Comparison of ENCODE assay signal across 15 mouse cellular contexts in the genomic region with DNA sequence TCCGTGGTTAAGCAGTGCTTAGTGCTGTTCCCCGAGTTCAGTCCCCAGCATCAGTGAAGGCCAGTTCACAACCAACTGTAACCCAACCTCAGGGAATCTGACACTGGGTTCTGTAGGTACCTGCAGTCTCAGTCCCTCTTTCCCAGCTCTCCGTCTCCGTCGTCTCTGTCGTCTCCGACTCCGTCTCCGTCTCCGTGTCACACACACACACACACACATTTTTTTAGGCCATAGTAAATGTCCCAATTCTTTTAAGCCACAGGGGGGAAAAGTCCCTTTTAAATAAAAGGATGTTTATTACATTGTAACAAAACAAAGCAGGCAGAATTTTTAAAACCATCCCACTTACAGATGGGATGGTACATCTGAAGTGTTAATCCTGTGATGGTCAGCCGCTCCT.
DNase-seq lines count a peak whose midpoint lies in the region; ATAC-seq and TF ChIP-seq lines count a peak whose summit lies in the region.
"Had no signal": no experiment of that assay in that cellular context is flagged by ENCODE, and none has a peak within 500 bp of the region (broad histone marks: within the 10 kb centered on the region; RNA-seq: fewer than 3 reads in every experiment).

No protein-coding gene starts in this region.

- peak overlapping the region; percentile 94 for H3K27ac ChIP-seq in hindbrain, embryonic 10.5 days
- H3K27ac ChIP-seq in hindbrain, embryonic 16.5 days (ENCODE audit: low read depth, low read length), result no peak overlapping the region; the same call in 1 of the 2 replicates
- peak overlapping the region; percentile 89 for H3K27ac ChIP-seq in forebrain, embryonic 13.5 days
- H3K27ac ChIP-seq in hindbrain, postnatal 0 days, result peak overlapping the region; percentile 67
- H3K27ac ChIP-seq in neural tube, embryonic 14.5 days (ENCODE audit: low read depth, low read length), result peak overlapping the region; percentile 52; the same call in 1 of the 2 replicates
- H3K27ac ChIP-seq: liver, embryonic 12.5 days; lung, embryonic 15.5 days had no signal

- no peaks in the 10 kb centered on the region for H3K36me3 ChIP-seq in hindbrain, embryonic 10.5 days
- H3K36me3 ChIP-seq in hindbrain, embryonic 16.5 days (ENCODE audit: control insufficient read depth, insufficient read depth, low read length), result no peaks in the 10 kb centered on the region
- no peaks in the 10 kb centered on the region for H3K36me3 ChIP-seq in forebrain, embryonic 13.5 days (ENCODE audit: poor library complexity, severe bottlenecking)
- H3K36me3 ChIP-seq in hindbrain, postnatal 0 days (ENCODE audit: insufficient read depth, low read length), result no peaks in the 10 kb centered on the region
- no peaks in the 10 kb centered on the region for H3K36me3 ChIP-seq in neural tube, embryonic 14.5 days (ENCODE audit: control insufficient read depth, insufficient read depth, low read length)
- H3K36me3 ChIP-seq: liver, embryonic 12.5 days; lung, embryonic 15.5 days; stomach, embryonic 15.5 days had no signal

- H3K4me2 ChIP-seq in hindbrain, embryonic 16.5 days (ENCODE audit: low read length), result no peak overlapping the region
- H3K4me2 ChIP-seq in forebrain, embryonic 13.5 days, result no peak overlapping the region
- H3K4me2 ChIP-seq in hindbrain, postnatal 0 days (ENCODE audit: low read depth, low read length), result no peak overlapping the region
- no peak overlapping the region for H3K4me2 ChIP-seq in neural tube, embryonic 14.5 days (ENCODE audit: low read depth, low read length)
- H3K4me2 ChIP-seq: liver, embryonic 12.5 days; lung, embryonic 15.5 days; stomach, embryonic 15.5 days had no signal

- no peaks in the 10 kb centered on the region for H3K9me3 ChIP-seq in hindbrain, embryonic 10.5 days
- no peaks in the 10 kb centered on the region for H3K9me3 ChIP-seq in hindbrain, embryonic 16.5 days (ENCODE audit: control insufficient read depth, low read length)
- no peaks in the 10 kb centered on the region for H3K9me3 ChIP-seq in forebrain, embryonic 13.5 days (replicated peaks)
- no peaks in the 10 kb centered on the region for H3K9me3 ChIP-seq in hindbrain, postnatal 0 days (ENCODE audit: low read length)
- H3K9me3 ChIP-seq in neural tube, embryonic 14.5 days (ENCODE audit: control insufficient read depth, low read length), result no peaks in the 10 kb centered on the region
- H3K9me3 ChIP-seq: liver, embryonic 12.5 days; lung, embryonic 15.5 days; stomach, embryonic 15.5 days had no signal

- peak overlapping the region; percentile 32; the same call in 1 of the 2 replicates for H3K4me3 ChIP-seq in hindbrain, embryonic 10.5 days
- no peak overlapping the region for H3K4me3 ChIP-seq in hindbrain, embryonic 16.5 days (ENCODE audit: low read length)
- H3K4me3 ChIP-seq in forebrain, embryonic 13.5 days, result no peak overlapping the region
- no peak overlapping the region for H3K4me3 ChIP-seq in hindbrain, postnatal 0 days (ENCODE audit: low read length)
- H3K4me3 ChIP-seq in neural tube, embryonic 14.5 days (ENCODE audit: low read depth, low read length), result no peak overlapping the region
- H3K4me3 ChIP-seq: liver, embryonic 12.5 days; lung, embryonic 15.5 days; stomach, embryonic 15.5 days had no signal

- H3K27me3 ChIP-seq in hindbrain, embryonic 10.5 days (ENCODE audit: insufficient read depth, poor library complexity, severe bottlenecking), result no peaks in the 10 kb centered on the region
- no peaks in the 10 kb centered on the region for H3K27me3 ChIP-seq in hindbrain, embryonic 16.5 days (replicated peaks; ENCODE audit: control insufficient read depth, insufficient read depth, low read length)
- H3K27me3 ChIP-seq in forebrain, embryonic 13.5 days, result 0 out of 2 replicates have a peak, but pooled peaks cover 3% of the 10 kb centered on the region
- H3K27me3 ChIP-seq in hindbrain, postnatal 0 days (ENCODE audit: insufficient read depth, low read length), result no peaks in the 10 kb centered on the region
- H3K27me3 ChIP-seq in neural tube, embryonic 14.5 days (ENCODE audit: control insufficient read depth, insufficient read depth, low read length), result no peaks in the 10 kb centered on the region
- H3K27me3 ChIP-seq: stomach, embryonic 15.5 days had no signal

- peaks cover 76% of the 10 kb centered on the region for H3K4me1 ChIP-seq in hindbrain, embryonic 10.5 days (replicated peaks)
- peaks cover 20% of the 10 kb centered on the region for H3K4me1 ChIP-seq in hindbrain, embryonic 16.5 days (ENCODE audit: control insufficient read depth, insufficient read depth, low read depth, low read length)
- peaks cover 71% of the 10 kb centered on the region for H3K4me1 ChIP-seq in forebrain, embryonic 13.5 days
- peaks cover 7% of the 10 kb centered on the region; the same call in 1 of the 2 replicates for H3K4me1 ChIP-seq in hindbrain, postnatal 0 days (ENCODE audit: insufficient read depth, low read length)
- H3K4me1 ChIP-seq in neural tube, embryonic 14.5 days (ENCODE audit: control insufficient read depth, insufficient read depth, low read length), result peaks cover 6% of the 10 kb centered on the region; the same call in 1 of the 2 replicates
- H3K4me1 ChIP-seq: liver, embryonic 12.5 days had no signal

- TF ChIP-seq CTCF in hindbrain, postnatal 0 days (IDR thresholded peaks at IDR 0.05; ENCODE audit: low read depth), result no peak

- WGBS in hindbrain, embryonic 10.5 days, result 67% methylated on average over 11 of the region's 11 CpGs
- 53% methylated on average over 11 of the region's 11 CpGs for WGBS in hindbrain, embryonic 16.5 days
- 45% methylated on average over 11 of the region's 11 CpGs for whole genome bisulfite sequencing in forebrain, embryonic 13.5 days
- WGBS in hindbrain, postnatal 0 days, result 43% methylated on average over 11 of the region's 11 CpGs
- 75% methylated on average over 11 of the region's 11 CpGs for WGBS in neural tube, embryonic 14.5 days

- H3K9ac ChIP-seq in hindbrain, embryonic 16.5 days (ENCODE audit: low read depth, low read length), result no peak overlapping the region
- no peak overlapping the region for H3K9ac ChIP-seq in forebrain, embryonic 13.5 days
- no peak overlapping the region for H3K9ac ChIP-seq in hindbrain, postnatal 0 days (replicated peaks; ENCODE audit: low read length)
- no peak overlapping the region for H3K9ac ChIP-seq in neural tube, embryonic 14.5 days (replicated peaks; ENCODE audit: low read depth, low read length)
- H3K9ac ChIP-seq: liver, embryonic 12.5 days; lung, embryonic 15.5 days; stomach, embryonic 15.5 days had no signal

- no peak for ATAC-seq in hindbrain, embryonic 16.5 days
- ATAC-seq in forebrain, embryonic 13.5 days, result no peak
- ATAC-seq in hindbrain, postnatal 0 days, result no peak
- ATAC-seq in neural tube, embryonic 14.5 days (ENCODE audit: low read depth), result no peak
- ATAC-seq: liver, embryonic 12.5 days had no signal

- no peak for DNase-seq in hindbrain, embryonic 10.5 days (ENCODE audit: low spot score)
- no peak for DNase-seq in hindbrain, postnatal 0 days (ENCODE audit: low spot score)
- DNase-seq in cerebellum, adult 9-11 months, result no peak
- DNase-seq in urinary bladder, adult 2 months (ENCODE audit: low spot score), result no peak
- DNase-seq: B cell, adult 2 months; heart, postnatal 4 days; kidney, adult 11 months; kidney, postnatal 14 days; thymus, postnatal 14 days had no signal
